Mouse (Mus musculus): ENCODE measurements around the gene Mapk10. TPM values are rescaled to one million over a fixed set of nuclear protein-coding genes. Genes with fewer than 3 reads are reported as not detected.
"Not testable (repeated sequence)": the region's sequence is repeated elsewhere in the genome, so short reads cannot be mapped to it uniquely, and the experiment has no call there.

The Mapk10 gene
- polyA plus RNA-seq, 1 experiment from 2014 or later, result 0.86 TPM

- H3K4me3 ChIP-seq (ENCODE audit: low read depth, low read length), result no peak overlapping the region
- H3K4me2 ChIP-seq, result peak overlapping the region; percentile 25; the same call in 1 of the 2 replicates
- no peak overlapping the region for H3K27ac ChIP-seq (ENCODE audit: low read depth, low read length)
Observed at GRCm38 (mm10) chr5:102874605-102875298, 336.4 kb downstream of the Mapk10 start.

GRCm38 (mm10) chr5:102872996-102873395 lies 338.1 kb downstream of the Mapk10 start:
- not testable (repeated sequence) for ATAC-seq (replicated peaks; ENCODE audit: insufficient number of reproducible peaks, low FRiP score, low TSS enrichment); H3K36me3 ChIP-seq (ENCODE audit: control insufficient read depth, insufficient read depth, low read length); H3K9ac ChIP-seq (ENCODE audit: low read depth, low read length); H3K27ac ChIP-seq (ENCODE audit: low read depth, low read length); H3K27me3 ChIP-seq (ENCODE audit: control insufficient read depth, insufficient read depth, low read length); H3K4me2 ChIP-seq; H3K9me3 ChIP-seq (replicated peaks; ENCODE audit: control insufficient read depth, low read length); H3K4me1 ChIP-seq (ENCODE audit: control insufficient read depth, insufficient read depth, low read length); H3K4me3 ChIP-seq (ENCODE audit: low read depth, low read length)
- WGBS (ENCODE audit: insufficient replicate concordance), result 90% methylated on average over 8 of the region's 9 CpGs

More at GRCm38 (mm10) chr5:102874605-102875298, 336.4 kb downstream of the Mapk10 start:
- ATAC-seq (replicated peaks; ENCODE audit: insufficient number of reproducible peaks, low FRiP score, low TSS enrichment), result no peak
- H3K4me1 ChIP-seq (ENCODE audit: control insufficient read depth, insufficient read depth, low read length), result no peaks in the 10 kb centered on the region
- no peaks in the 10 kb centered on the region for H3K27me3 ChIP-seq (ENCODE audit: control insufficient read depth, insufficient read depth, low read length)
- no peak overlapping the region for H3K9ac ChIP-seq (ENCODE audit: low read depth, low read length)
- 43% methylated on average over 11 of the region's 11 CpGs for WGBS (ENCODE audit: insufficient replicate concordance)
- no peaks in the 10 kb centered on the region for H3K9me3 ChIP-seq (replicated peaks; ENCODE audit: control insufficient read depth, low read length)
- no peaks in the 10 kb centered on the region for H3K36me3 ChIP-seq (ENCODE audit: control insufficient read depth, insufficient read depth, low read length)

GRCm38 (mm10) chr5:102868196-102868595 lies 342.9 kb downstream of the Mapk10 start:
- Histone ChIP-seq H3K4me3 (ENCODE audit: low read depth, low read length) (no peak overlapping the region), H3K36me3 (ENCODE audit: control insufficient read depth, insufficient read depth, low read length) (no peaks in the 10 kb centered on the region), H3K27me3 (ENCODE audit: control insufficient read depth, insufficient read depth, low read length) (no peaks in the 10 kb centered on the region), H3K27ac (ENCODE audit: low read depth, low read length) (no peak overlapping the region), H3K4me2 (no peak overlapping the region), H3K9ac (ENCODE audit: low read depth, low read length) (no peak overlapping the region), H3K4me1 (ENCODE audit: control insufficient read depth, insufficient read depth, low read length) (no peaks in the 10 kb centered on the region), H3K9me3 (replicated peaks; ENCODE audit: control insufficient read depth, low read length) (no peaks in the 10 kb centered on the region)
- 60% methylated on average over 5 of the region's 5 CpGs for WGBS (ENCODE audit: insufficient replicate concordance)
- ATAC-seq (replicated peaks; ENCODE audit: insufficient number of reproducible peaks, low FRiP score, low TSS enrichment), result no peak

- Histone ChIP-seq H3K4me1 (ENCODE audit: control insufficient read depth, insufficient read depth, low read length) (no peaks in the 10 kb centered on the region), H3K36me3 (ENCODE audit: control insufficient read depth, insufficient read depth, low read length) (no peaks in the 10 kb centered on the region; the same call in 1 of the 2 replicates), H3K4me2 (no peak overlapping the region), H3K27ac (ENCODE audit: low read depth, low read length) (no peak overlapping the region), H3K27me3 (ENCODE audit: control insufficient read depth, insufficient read depth, low read length) (no peaks in the 10 kb centered on the region), H3K9me3 (replicated peaks; ENCODE audit: control insufficient read depth, low read length) (no peaks in the 10 kb centered on the region), H3K4me3 (ENCODE audit: low read depth, low read length) (no peak overlapping the region), H3K9ac (ENCODE audit: low read depth, low read length) (no peak overlapping the region)
- ATAC-seq (replicated peaks; ENCODE audit: insufficient number of reproducible peaks, low FRiP score, low TSS enrichment), result no peak
- WGBS (ENCODE audit: insufficient replicate concordance), result 78% methylated on average over 11 of the region's 11 CpGs
Observed at GRCm38 (mm10) chr5:102859749-102860148, 351.4 kb downstream of the Mapk10 start.

GRCm38 (mm10) chr5:102858047-102858446 lies 353.1 kb downstream of the Mapk10 start:
- Histone ChIP-seq H3K9ac (ENCODE audit: low read depth, low read length) (no peak overlapping the region), H3K36me3 (ENCODE audit: control insufficient read depth, insufficient read depth, low read length) (no peaks in the 10 kb centered on the region; the same call in 1 of the 2 replicates), H3K4me1 (ENCODE audit: control insufficient read depth, insufficient read depth, low read length) (no peaks in the 10 kb centered on the region), H3K4me2 (no peak overlapping the region), H3K9me3 (replicated peaks; ENCODE audit: control insufficient read depth, low read length) (no peaks in the 10 kb centered on the region), H3K4me3 (ENCODE audit: low read depth, low read length) (no peak overlapping the region), H3K27ac (ENCODE audit: low read depth, low read length) (no peak overlapping the region), H3K27me3 (ENCODE audit: control insufficient read depth, insufficient read depth, low read length) (no peaks in the 10 kb centered on the region)
- ATAC-seq (replicated peaks; ENCODE audit: insufficient number of reproducible peaks, low FRiP score, low TSS enrichment), result no peak

Other genes starting within 250 kb of the Mapk10 start
- gene Ptpn13, start 213.9 kb upstream of the Mapk10 start, polyA plus RNA-seq (2014; fragmentation: Nextera tagmentation; extraction: Ambion mirVana), result 10.8 and 12.3 TPM in 2 replicates

Data from heart, embryonic 11.5 days (tissue).